In genomic region chr11:119960671-119961070, GRCm38 (mm10) we compare ENCODE assay signal across 27 mouse cellular contexts. TPM values are rescaled to one million over a fixed set of nuclear protein-coding genes. Genes with fewer than 3 reads are reported as not detected.
A peak's percentile ranks its signal among the peaks of the same experiment; 100 is the strongest.
DNase-seq lines count a peak whose midpoint lies in the region; ATAC-seq and TF ChIP-seq lines count a peak whose summit lies in the region.
"Had no signal": no experiment of that assay in that cellular context is flagged by ENCODE, and none has a peak within 500 bp of the region (broad histone marks: within the 10 kb centered on the region; RNA-seq: fewer than 3 reads in every experiment).

No protein-coding gene starts in this region.

- 86% methylated on average over 6 of the region's 6 CpGs for WGBS in intestine, postnatal 0 days

- no peak overlapping the region for H3K9ac ChIP-seq in intestine, postnatal 0 days (ENCODE audit: low read depth, low read length)
- H3K9ac ChIP-seq: embryonic facial prominence, embryonic 13.5 days; forebrain, embryonic 12.5 days; forebrain, embryonic 15.5 days; heart, embryonic 13.5 days; hindbrain, embryonic 13.5 days; intestine, embryonic 15.5 days had no signal

- peak; percentile 85 for ATAC-seq in common myeloid progenitor, adult 5-6 weeks (replicated peaks; ENCODE audit: low read depth, poor library complexity, severe bottlenecking)
- ATAC-seq in hematopoietic stem cell, adult 5-6 weeks (replicated peaks in 1 of 2; ENCODE audit: insufficient read depth in 1 of 2, low FRiP score in 2 of 2, low TSS enrichment in 1 of 2, low read depth in 1 of 2, poor library complexity in 2 of 2, severe bottlenecking in 2 of 2): peak; percentile 59 to 68
- no peak for ATAC-seq in intestine, postnatal 0 days
- ATAC-seq: activated CD4-positive, CD25-positive, alpha-beta regulatory T cell, adult 4 months; forebrain, embryonic 15.5 days; hindbrain, embryonic 16.5 days; intestine, embryonic 15.5 days had no signal

- peak; percentile 56 for DNase-seq in 416B (ENCODE audit: low read depth)
- DNase-seq in frontal cortex, postnatal 10 days (ENCODE audit: low spot score in 2 of 2): no peak
- no peak for DNase-seq in gastrocnemius, postnatal 10 days
- DNase-seq: adrenal gland, adult 8-10 months; adrenal gland, postnatal 25 days; cerebellum, adult 11-12 months; cerebellum, adult 8-10 months; cerebellum, postnatal 10 days; cerebellum, postnatal 36 days; gastrocnemius, postnatal 14 days; heart, adult 2 months; heart, postnatal 14 days had no signal

- TF ChIP-seq CTCF in intestine, postnatal 0 days (IDR thresholded peaks at IDR 0.05; ENCODE audit: low read depth): no peak

- no peaks in the 10 kb centered on the region for H3K9me3 ChIP-seq in intestine, postnatal 0 days (ENCODE audit: control insufficient read depth)
- H3K9me3 ChIP-seq: embryonic facial prominence, embryonic 10.5 days; embryonic facial prominence, embryonic 13.5 days; forebrain, embryonic 12.5 days; forebrain, embryonic 15.5 days; heart, embryonic 10.5 days; heart, embryonic 13.5 days; hindbrain, embryonic 10.5 days; hindbrain, embryonic 13.5 days; intestine, embryonic 15.5 days had no signal

- H3K27me3 ChIP-seq in intestine, postnatal 0 days (replicated peaks; ENCODE audit: control insufficient read depth, insufficient read depth, low read length): no peaks in the 10 kb centered on the region
- H3K27me3 ChIP-seq: embryonic facial prominence, embryonic 13.5 days; forebrain, embryonic 12.5 days; forebrain, embryonic 15.5 days; heart, embryonic 13.5 days; hindbrain, embryonic 13.5 days; intestine, embryonic 15.5 days had no signal

- H3K36me3 ChIP-seq in intestine, postnatal 0 days (ENCODE audit: control insufficient read depth, insufficient read depth): peaks cover 19% of the 10 kb centered on the region; the same call in 1 of the 2 replicates
- H3K36me3 ChIP-seq: forebrain, embryonic 12.5 days; forebrain, embryonic 15.5 days; hindbrain, embryonic 13.5 days; intestine, embryonic 15.5 days had no signal

- H3K4me2 ChIP-seq in intestine, postnatal 0 days (replicated peaks; ENCODE audit: low read depth): no peak overlapping the region
- H3K4me2 ChIP-seq: embryonic facial prominence, embryonic 13.5 days; forebrain, embryonic 12.5 days; forebrain, embryonic 15.5 days; heart, embryonic 13.5 days; hindbrain, embryonic 13.5 days; intestine, embryonic 15.5 days had no signal

- H3K27ac ChIP-seq in intestine, postnatal 0 days (ENCODE audit: low read depth, low read length): no peak overlapping the region
- H3K27ac ChIP-seq: embryonic facial prominence, embryonic 10.5 days; embryonic facial prominence, embryonic 13.5 days; forebrain, embryonic 12.5 days; forebrain, embryonic 15.5 days; heart, adult 2 months; heart, embryonic 10.5 days; heart, embryonic 13.5 days; hindbrain, embryonic 10.5 days; hindbrain, embryonic 13.5 days; intestine, embryonic 15.5 days had no signal

- H3K4me3 ChIP-seq in intestine, postnatal 0 days (ENCODE audit: low read depth, low read length): no peak overlapping the region
- H3K4me3 ChIP-seq: embryonic facial prominence, embryonic 10.5 days; embryonic facial prominence, embryonic 13.5 days; erythroblast, embryonic 14.5 days; forebrain, embryonic 12.5 days; forebrain, embryonic 15.5 days; heart, adult 2 months; heart, embryonic 10.5 days; heart, embryonic 13.5 days; hindbrain, embryonic 10.5 days; hindbrain, embryonic 13.5 days; intestine, embryonic 15.5 days had no signal

- H3K4me1 ChIP-seq in intestine, postnatal 0 days (replicated peaks; ENCODE audit: control insufficient read depth, insufficient read depth, low read length): 0 out of 2 replicates have a peak, but pooled peaks cover 2% of the 10 kb centered on the region

RNA-seq across cellular contexts. Expression of gene Baiap2, which starts 18.1 kb away (rescaled TPM):
- total RNA-seq in common myeloid progenitor, adult 5-6 weeks (2017): 6.0 and 6.3 TPM in 2 replicates
- 10.6 and 19.9 TPM in 2 replicates for total RNA-seq in hematopoietic stem cell, adult 5-6 weeks (2017)
- 4.2 and 4.3 TPM in 2 replicates for polyA plus RNA-seq in intestine, postnatal 0 days (2015; fragmentation: Nextera tagmentation; extraction: Ambion mirVana)
- total RNA-seq in gastrocnemius, postnatal 10 days (2021): 1 to 10 TPM; 4.1 to 6.3 TPM

RNA-seq across cellular contexts. Expression of gene Chmp6, which starts 47.4 kb away (rescaled TPM):
- total RNA-seq in common myeloid progenitor, adult 5-6 weeks (2017): 26.9 and 37.8 TPM in 2 replicates
- total RNA-seq in hematopoietic stem cell, adult 5-6 weeks (2017): 47.7 and 67.0 TPM in 2 replicates
- 121 and 123 TPM in 2 replicates for polyA plus RNA-seq in intestine, postnatal 0 days (2015; fragmentation: Nextera tagmentation; extraction: Ambion mirVana)
- 10 to 100 TPM; 30.8 to 33.5 TPM for total RNA-seq in gastrocnemius, postnatal 10 days (2021)
